Mouse (Mus musculus) embryonic facial prominence, embryonic 11.5 days (tissue): ENCODE results near the gene Spon1. TPM values are rescaled to one million over a fixed set of nuclear protein-coding genes. Genes with fewer than 3 reads are reported as not detected.
A peak's percentile ranks its signal among the peaks of the same experiment; 100 is the strongest.

Experiments used
- ATAC-seq: fragments of 200-750 bp; cut with Nextera tagmentation; replicated peaks from 2 replicates; pipeline ENCODE4 v1.8.0; 2017; ENCODE audit warnings: low read depth; ENCODE audit not compliant: insufficient number of reproducible peaks, low FRiP score, low TSS enrichment
- DNase-seq: peaks from one replicate; pipeline ENCODE4 v3.0.0-alpha.2; 2015; ENCODE audit warnings: low spot score
- H3K27ac ChIP-seq: fragments of 300-500 bp; sonication (generic); replicated peaks from 2 replicates; pipeline ENCODE4 v1.5.1; 2014; ENCODE audit warnings: mild to moderate bottlenecking, low read depth, low read length, control low read depth
- H3K27me3 ChIP-seq: fragments of 300-500 bp; sonication (generic); 2 replicates; pipeline ENCODE4 v1.6.1; 2014; ENCODE audit warnings: mild to moderate bottlenecking, low read length, moderate library complexity, mixed read lengths; ENCODE audit not compliant: control insufficient read depth, insufficient read depth
- H3K36me3 ChIP-seq: fragments of 300-500 bp; sonication (generic); replicated peaks from 2 replicates; pipeline ENCODE4 v1.6.1; 2014; ENCODE audit warnings: low read depth, mild to moderate bottlenecking, low read length, moderate library complexity, mixed read lengths; ENCODE audit not compliant: control insufficient read depth, insufficient read depth
- H3K4me1 ChIP-seq: fragments of 300-500 bp; sonication (generic); 2 replicates; pipeline ENCODE4 v1.6.1; 2014; ENCODE audit warnings: low read length, mixed read lengths; ENCODE audit not compliant: control insufficient read depth, insufficient read depth
- H3K4me2 ChIP-seq: fragments of 300-500 bp; sonication (generic); 2 replicates; pipeline ENCODE4 v1.6.1; 2014; ENCODE audit warnings: low read depth, mild to moderate bottlenecking, control low read depth, low read length, moderate library complexity
- H3K4me3 ChIP-seq: fragments of 300-500 bp; sonication (generic); 2 replicates; pipeline ENCODE4 v1.5.1; 2014; ENCODE audit warnings: low read depth, low read length, control low read depth
- H3K9ac ChIP-seq: fragments of 300-500 bp; sonication (generic); replicated peaks from 2 replicates; pipeline ENCODE4 v1.6.1; 2014; ENCODE audit warnings: mild to moderate bottlenecking, control low read depth, low read length
- H3K9me3 ChIP-seq: fragments of 300-500 bp; sonication (generic); replicated peaks from 2 replicates; pipeline ENCODE4 v1.6.1; 2016; ENCODE audit warnings: mild to moderate bottlenecking, low read length, inconsistent platforms, mixed read lengths; ENCODE audit not compliant: control insufficient read depth
- WGBS: fragments of 180-500 bp; shearing (Covaris S2); extraction: QIAGEN DNeasy Blood & Tissue Kit; methylation state at CpG from one replicate; pipeline ENCODE4 v1.1.7; 2014; 5-methylcytosine and 5-hydroxymethylcytosine counted together
- polyA plus RNA-seq: library from polyadenylated mRNA; unstranded; fragments of >200 nt; fragmentation: Nextera tagmentation; extraction: Ambion mirVana; gene quantifications from 2 replicates; pipeline ENCODE4 v1.2.1, GENCODE M21; 2014

Gene Spon1
- polyA plus RNA-seq, 1 experiment from 2014 or later, result 25.1 TPM

- H3K4me3 ChIP-seq, result no peak overlapping the region
- no peaks in the 10 kb centered on the region for H3K36me3 ChIP-seq
- H3K4me2 ChIP-seq, result no peak overlapping the region
- 60% methylated on average over 6 of the region's 6 CpGs for WGBS
- H3K27ac ChIP-seq, result no peak overlapping the region
- peaks cover 13% of the 10 kb centered on the region for H3K27me3 ChIP-seq
- DNase-seq (no peak), ATAC-seq (no peak)
- H3K9me3 ChIP-seq, result no peaks in the 10 kb centered on the region
- H3K4me1 ChIP-seq, result no peaks in the 10 kb centered on the region
- H3K9ac ChIP-seq, result no peak overlapping the region
These were observed 2.6 kb downstream of the Spon1 start for GRCm38 (mm10) chr7:113768174-113768935.

- Histone ChIP-seq H3K27ac (no peak overlapping the region), H3K4me3 (no peak overlapping the region), H3K36me3 (no peaks in the 10 kb centered on the region), H3K27me3 (peaks cover 13% of the 10 kb centered on the region), H3K9ac (no peak overlapping the region), H3K9me3 (no peaks in the 10 kb centered on the region), H3K4me1 (no peaks in the 10 kb centered on the region), H3K4me2 (no peak overlapping the region)
- 6% methylated on average over 6 of the region's 6 CpGs for WGBS
- no peak for ATAC-seq
- peak; percentile 58 for DNase-seq
These were observed 3.5 kb downstream of the Spon1 start for GRCm38 (mm10) chr7:113769281-113769680.

- 86% methylated on average over 2 of the region's 2 CpGs for WGBS
- no peaks in the 10 kb centered on the region for H3K4me1 ChIP-seq
- no peaks in the 10 kb centered on the region for H3K36me3 ChIP-seq
- peaks cover 7% of the 10 kb centered on the region; the same call in 1 of the 2 replicates for H3K27me3 ChIP-seq
- ATAC-seq, result no peak
- no peak overlapping the region for H3K9ac ChIP-seq
- no peak overlapping the region for H3K4me2 ChIP-seq
- H3K9me3 ChIP-seq, result no peaks in the 10 kb centered on the region
- no peak overlapping the region for H3K27ac ChIP-seq
- no peak overlapping the region for H3K4me3 ChIP-seq
- DNase-seq, result no peak
These were observed 6.3 kb downstream of the Spon1 start for GRCm38 (mm10) chr7:113772135-113772534.

- no peak for ATAC-seq
- Histone ChIP-seq H3K9me3 (no peaks in the 10 kb centered on the region), H3K9ac (no peak overlapping the region), H3K4me1 (no peaks in the 10 kb centered on the region), H3K27ac (no peak overlapping the region), H3K4me3 (no peak overlapping the region), H3K27me3 (no peaks in the 10 kb centered on the region), H3K36me3 (no peaks in the 10 kb centered on the region), H3K4me2 (no peak overlapping the region)
- 47% methylated on average over 8 of the region's 8 CpGs for WGBS
- no peak for DNase-seq
These were observed 7.6 kb downstream of the Spon1 start for GRCm38 (mm10) chr7:113773436-113773835.

- Histone ChIP-seq H3K9me3 (no peaks in the 10 kb centered on the region), H3K4me2 (no peak overlapping the region), H3K4me1 (no peaks in the 10 kb centered on the region), H3K4me3 (no peak overlapping the region), H3K36me3 (no peaks in the 10 kb centered on the region), H3K27ac (no peak overlapping the region), H3K27me3 (no peaks in the 10 kb centered on the region), H3K9ac (no peak overlapping the region)
- no peak; the same call in 1 of the 2 replicates for ATAC-seq
- 18% methylated on average over 7 of the region's 7 CpGs for WGBS
- DNase-seq, result peak; percentile 68
These were observed 8.2 kb downstream of the Spon1 start for GRCm38 (mm10) chr7:113774039-113774438.

- H3K36me3 ChIP-seq, result no peaks in the 10 kb centered on the region
- WGBS, result 74% methylated on average over 3 of the region's 3 CpGs
- no peak overlapping the region for H3K27ac ChIP-seq
- no peak overlapping the region for H3K4me3 ChIP-seq
- H3K9ac ChIP-seq, result no peak overlapping the region
- H3K9me3 ChIP-seq, result no peaks in the 10 kb centered on the region
- ATAC-seq (no peak), DNase-seq (no peak)
- no peaks in the 10 kb centered on the region for H3K27me3 ChIP-seq
- H3K4me2 ChIP-seq, result no peak overlapping the region
- no peaks in the 10 kb centered on the region for H3K4me1 ChIP-seq
These were observed 9.1 kb downstream of the Spon1 start for GRCm38 (mm10) chr7:113774906-113775305.

- H3K36me3 ChIP-seq, result no peaks in the 10 kb centered on the region
- DNase-seq, result no peak
- no peak overlapping the region for H3K27ac ChIP-seq
These were observed 12.7 kb downstream of the Spon1 start for GRCm38 (mm10) chr7:113778546-113778945.

GRCm38 (mm10) chr7:113780286-113780685 is 14.5 kb downstream of the Spon1 start:
- H3K9ac ChIP-seq, result no peak overlapping the region
- ATAC-seq (no peak), DNase-seq (no peak)
- H3K4me2 ChIP-seq, result no peak overlapping the region
- 92% methylated on average over 5 of the region's 5 CpGs for WGBS
- H3K27me3 ChIP-seq, result no peaks in the 10 kb centered on the region
- no peak overlapping the region for H3K27ac ChIP-seq
- H3K4me3 ChIP-seq, result no peak overlapping the region
- no peaks in the 10 kb centered on the region for H3K4me1 ChIP-seq
- H3K9me3 ChIP-seq, result no peaks in the 10 kb centered on the region
- no peaks in the 10 kb centered on the region for H3K36me3 ChIP-seq

More at GRCm38 (mm10) chr7:113778546-113778945, 12.7 kb downstream of the Spon1 start:
- no peak for ATAC-seq
- Histone ChIP-seq H3K9me3 (no peaks in the 10 kb centered on the region), H3K4me2 (no peak overlapping the region), H3K4me3 (no peak overlapping the region), H3K27me3 (no peaks in the 10 kb centered on the region), H3K9ac (no peak overlapping the region), H3K4me1 (no peaks in the 10 kb centered on the region)
- 95% methylated on average over 6 of the region's 6 CpGs for WGBS
